Mouse (Mus musculus) adipocyte (in vitro differentiated cells): ENCODE results near the gene Vwa7.

Experiments used
- DNase-seq: peaks from one replicate; pipeline ENCODE4 v3.0.0-alpha.2; 2016; ENCODE audit warnings: low spot score

Gene Vwa7

GRCm38 (mm10) chr17:35064951-35065947, 48.9 kb downstream of the Vwa7 start, which contains the start of gene Ly6g6c:
Gene Ly6g6c (plus strand): TSS chr17:35065388.
- peak; percentile 67 for DNase-seq

GRCm38 (mm10) chr17:35066084-35066483, 49.7 kb downstream of the Vwa7 start, which contains the start of gene Mpig6b:
Gene Mpig6b (minus strand): TSS chr17:35066184.
- DNase-seq = no peak

- no peak for DNase-seq
Observed at GRCm38 (mm10) chr17:35068213-35068914, 52.0 kb downstream of the Vwa7 start.

DNA sequence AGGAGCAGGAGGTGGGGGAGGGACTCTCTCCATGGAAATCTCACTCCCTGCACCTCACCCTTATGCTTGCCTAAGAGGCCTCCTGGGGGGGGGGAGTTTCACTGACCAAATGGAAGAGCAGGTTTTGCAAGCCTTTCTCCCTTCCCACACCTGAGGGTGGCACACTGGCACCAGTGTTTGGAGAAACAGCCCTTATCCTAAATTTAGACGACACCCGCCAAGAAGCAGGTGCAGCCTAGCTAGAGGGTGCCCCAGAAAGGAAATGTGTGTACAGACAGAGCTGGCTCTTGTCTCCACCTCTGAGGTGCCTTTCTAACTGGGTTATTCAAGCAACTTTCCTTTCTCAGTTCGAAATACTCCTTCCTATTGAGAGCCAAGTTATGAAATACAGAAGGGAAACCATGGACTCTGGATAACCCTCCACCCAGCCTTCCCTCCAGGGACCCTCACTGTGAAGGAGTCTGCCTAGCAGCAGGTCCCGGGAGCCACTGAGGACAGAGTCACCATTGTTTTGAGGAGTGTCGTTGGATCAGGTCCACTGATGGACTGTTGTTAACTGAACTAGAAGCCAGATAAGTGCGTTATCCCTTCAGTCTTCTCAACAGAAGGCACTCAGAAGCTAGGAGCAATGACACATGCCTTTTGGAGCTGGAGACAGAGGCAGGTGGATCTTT, 54.3 kb downstream of the Vwa7 start:
- DNase-seq = no peak

GRCm38 (mm10) chr17:35071454-35071853, 55.1 kb downstream of the Vwa7 start:
- DNase-seq = no peak

DNA sequence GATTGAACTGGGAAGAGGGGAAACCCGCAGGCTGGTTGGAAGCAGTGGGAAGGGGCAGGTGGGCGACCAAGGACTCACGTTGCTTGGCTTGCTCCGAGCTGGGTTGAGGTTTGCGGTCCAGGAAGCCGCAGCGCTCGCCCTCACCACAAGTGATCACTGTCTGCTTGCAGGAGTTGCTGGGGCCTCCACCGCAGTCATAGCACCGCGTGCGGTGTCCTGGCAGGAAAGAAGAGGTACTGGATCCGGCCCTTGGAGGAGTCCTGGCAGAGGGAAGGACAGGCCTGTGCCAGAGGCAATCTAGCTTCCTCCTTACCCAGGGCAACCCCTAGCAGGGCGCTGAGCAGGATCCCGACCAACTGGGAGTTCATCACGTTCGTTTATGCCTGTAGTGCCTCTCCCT, 57.7 kb downstream of the Vwa7 start:
- DNase-seq = no peak
